In the genomic region with DNA sequence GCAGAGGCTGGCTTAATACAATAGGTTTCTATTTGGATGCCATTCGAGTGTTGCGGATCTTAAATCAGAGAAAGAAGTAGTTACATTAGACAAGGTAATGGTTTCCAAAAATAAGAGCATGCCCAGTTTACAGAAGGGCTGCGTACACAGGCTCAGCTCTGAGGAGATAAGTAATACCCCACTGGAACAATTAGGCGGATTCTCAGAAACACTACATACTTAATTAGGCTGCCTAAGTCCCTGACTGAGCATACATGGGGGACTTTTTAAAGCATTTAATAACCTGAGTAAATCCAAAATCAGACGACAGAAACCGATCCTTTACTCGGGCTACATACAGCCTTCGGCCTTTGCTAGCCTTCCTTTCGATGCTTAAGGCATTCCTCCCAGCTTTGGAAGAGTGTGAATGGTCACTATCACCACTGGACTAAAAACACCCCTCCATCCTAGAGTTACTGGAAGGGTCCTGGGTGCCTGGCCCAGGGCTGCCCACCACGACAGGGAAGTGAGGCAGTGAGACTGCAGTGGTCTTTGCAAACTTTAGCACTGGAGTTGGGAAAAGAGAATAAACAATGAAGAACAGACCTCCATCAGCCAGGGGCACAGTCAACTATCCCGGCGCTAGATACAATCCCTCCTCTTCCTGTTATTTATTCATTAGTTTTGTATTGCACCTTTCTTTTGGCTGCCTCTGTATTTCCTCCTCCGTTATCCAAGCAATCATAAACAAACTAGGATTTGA, we compare ENCODE assay signal across 9 mouse cellular contexts. TPM values are rescaled to one million over a fixed set of nuclear protein-coding genes. Genes with fewer than 3 reads are reported as not detected.
DNase-seq lines count a peak whose midpoint lies in the region; ATAC-seq and TF ChIP-seq lines count a peak whose summit lies in the region.
"Had no signal": no experiment of that assay in that cellular context is flagged by ENCODE, and none has a peak within 500 bp of the region (broad histone marks: within the 10 kb centered on the region; RNA-seq: fewer than 3 reads in every experiment).

No protein-coding gene starts in this region.

- peak overlapping the region; percentile 80 for H3K4me3 ChIP-seq in heart, embryonic 10.5 days
- H3K4me3 ChIP-seq in hindbrain, embryonic 11.5 days (ENCODE audit: low read depth, low read length), result peak overlapping the region; percentile 96
- H3K4me3 ChIP-seq in midbrain, embryonic 14.5 days (replicated peaks; ENCODE audit: low read depth, low read length), result peak overlapping the region; percentile 85

- intact Hi-C loops in heart, postnatal 36 days (cut with DNase I), result loop anchor here (5.0 kb wide), 1 partner anchor 344 kb away; no protein-coding TSS in a partner anchor

- no peaks in the 10 kb centered on the region for H3K9me3 ChIP-seq in heart, embryonic 10.5 days
- H3K9me3 ChIP-seq in hindbrain, embryonic 11.5 days (ENCODE audit: control insufficient read depth, low read length), result no peaks in the 10 kb centered on the region
- H3K9me3 ChIP-seq in midbrain, embryonic 14.5 days (ENCODE audit: control insufficient read depth, low read length), result no peaks in the 10 kb centered on the region

- no peak for TF ChIP-seq CTCF in brain, embryonic 14.5 days (IDR thresholded peaks at IDR 0.05; ENCODE audit: borderline replicate concordance, extremely low read depth, insufficient read depth, insufficient read length)

- peak overlapping the region; percentile 99 for H3K9ac ChIP-seq in hindbrain, embryonic 11.5 days (ENCODE audit: low read depth, low read length)
- H3K9ac ChIP-seq in midbrain, embryonic 14.5 days (replicated peaks; ENCODE audit: low read length), result peak overlapping the region; percentile 99

- peak overlapping the region; percentile 77 for H3K4me2 ChIP-seq in hindbrain, embryonic 11.5 days (replicated peaks; ENCODE audit: low read depth, low read length)
- peak overlapping the region; percentile 86 for H3K4me2 ChIP-seq in midbrain, embryonic 14.5 days (ENCODE audit: low read length)

- no peaks in the 10 kb centered on the region for H3K36me3 ChIP-seq in heart, embryonic 10.5 days
- no peaks in the 10 kb centered on the region for H3K36me3 ChIP-seq in hindbrain, embryonic 11.5 days (ENCODE audit: control insufficient read depth, insufficient read depth, low read length)
- peaks cover 5% of the 10 kb centered on the region; the same call in 1 of the 2 replicates for H3K36me3 ChIP-seq in midbrain, embryonic 14.5 days (ENCODE audit: control insufficient read depth, insufficient read depth, low read length)

- peak overlapping the region; percentile 23; the same call in 1 of the 2 replicates for H3K27ac ChIP-seq in heart, embryonic 10.5 days
- H3K27ac ChIP-seq in hindbrain, embryonic 11.5 days (ENCODE audit: low read depth, low read length), result peak overlapping the region; percentile 99
- peak overlapping the region; percentile 99 for H3K27ac ChIP-seq in midbrain, embryonic 14.5 days (replicated peaks; ENCODE audit: low read depth, low read length)

- no peak for DNase-seq in heart, embryonic 10.5 days (ENCODE audit: low spot score)
- no peak for DNase-seq in heart, postnatal 36 days
- DNase-seq in brain, embryonic 14.5 days (ENCODE audit: low read depth), result peak; percentile 62
- DNase-seq in hindbrain, embryonic 11.5 days (ENCODE audit: low spot score), result peak; percentile 39
- peak; percentile 43 for DNase-seq in midbrain, embryonic 14.5 days
- no peak for DNase-seq in thymus, adult 18-20 months
- DNase-seq in layer of hippocampus, adult 11-12 months (ENCODE audit: low spot score), result no peak
- DNase-seq: cerebellum, adult 8-10 months had no signal

- H3K4me1 ChIP-seq in heart, embryonic 10.5 days, result peaks cover 12% of the 10 kb centered on the region
- peaks cover 7% of the 10 kb centered on the region; the same call in 1 of the 2 replicates for H3K4me1 ChIP-seq in hindbrain, embryonic 11.5 days (replicated peaks; ENCODE audit: control insufficient read depth, insufficient read depth, low read length)
- peaks cover 23% of the 10 kb centered on the region for H3K4me1 ChIP-seq in midbrain, embryonic 14.5 days (ENCODE audit: control insufficient read depth, insufficient read depth, low read length)

- no peak for TF ChIP-seq POLR2A in brain, embryonic 14.5 days (IDR thresholded peaks at IDR 0.05; ENCODE audit: borderline replicate concordance, extremely low read depth, insufficient read depth, insufficient read length, poor library complexity, severe bottlenecking)

- no peak for ATAC-seq in hindbrain, embryonic 11.5 days (ENCODE audit: low FRiP score)
- no peak for ATAC-seq in midbrain, embryonic 14.5 days (ENCODE audit: low FRiP score, low TSS enrichment)
- ATAC-seq in activated CD4-positive, CD25-positive, alpha-beta regulatory T cell, adult 4 months, result no peak

- WGBS in heart, embryonic 10.5 days, result 47% methylated on average over 13 of the region's 13 CpGs
- 22% methylated on average over 13 of the region's 13 CpGs for WGBS in hindbrain, embryonic 11.5 days
- 3% methylated on average over 13 of the region's 13 CpGs for WGBS in midbrain, embryonic 14.5 days

- peaks cover 24% of the 10 kb centered on the region for H3K27me3 ChIP-seq in heart, embryonic 10.5 days (ENCODE audit: insufficient read depth, poor library complexity, severe bottlenecking)
- no peaks in the 10 kb centered on the region for H3K27me3 ChIP-seq in hindbrain, embryonic 11.5 days (ENCODE audit: control insufficient read depth, insufficient read depth, low read length)
- no peaks in the 10 kb centered on the region for H3K27me3 ChIP-seq in midbrain, embryonic 14.5 days (ENCODE audit: control insufficient read depth, insufficient read depth, low read length)

RNA-seq across cellular contexts. Expression of gene Tox3, which starts 1.8 kb away (rescaled TPM):
- 3.4 and 4.3 TPM in 2 replicates for polyA plus RNA-seq in heart, embryonic 10.5 days (2016; fragmentation: Nextera tagmentation; extraction: Ambion mirVana)
- 1 to 10 TPM; 3.7 to 4.4 TPM for total RNA-seq in heart, postnatal 36 days (2021)
- polyA plus RNA-seq in brain, embryonic 14.5 days (2012; rRNA removed), result 88.1 and 90.0 TPM in 2 replicates
- polyA plus RNA-seq in hindbrain, embryonic 11.5 days (2014; fragmentation: Nextera tagmentation; extraction: Ambion mirVana), result 29.9 and 40.4 TPM in 2 replicates
- 40.2 and 42.0 TPM in 2 replicates for polyA plus RNA-seq in midbrain, embryonic 14.5 days (2014; fragmentation: Nextera tagmentation; extraction: Ambion mirVana)
- not detected for polyA plus RNA-seq in activated CD4-positive, CD25-positive, alpha-beta regulatory T cell, adult 4 months (2017; shearing (Covaris generic))

Comparison
In these comparisons a context has a peak if more than half of its experiments do, and no peak if none do; other contexts are left out.
1. DNase-seq: peak in brain, embryonic 14.5 days (single experiment), hindbrain, embryonic 11.5 days (single experiment) and midbrain, embryonic 14.5 days (single experiment); none in heart, embryonic 10.5 days (single experiment), heart, postnatal 36 days (0 of 2), thymus, adult 18-20 months (0 of 2) and layer of hippocampus, adult 11-12 months (single experiment).
2. H3K27ac ChIP-seq: peak in every context shown above with its lines; median percentile 99 in hindbrain, embryonic 11.5 days; 99 in midbrain, embryonic 14.5 days; 23 in heart, embryonic 10.5 days.
3. Peak in every context shown above with its lines, with median percentiles within 50 percentile points of each other: H3K4me3 ChIP-seq.